Mouse (Mus musculus) kidney, adult 2 months (tissue): ENCODE data around the gene Mfap5. TPM values are rescaled to one million over a fixed set of nuclear protein-coding genes. Genes with fewer than 3 reads are reported as not detected.
A peak's percentile ranks its signal among the peaks of the same experiment; 100 is the strongest.
"Not testable (repeated sequence)": the region's sequence is repeated elsewhere in the genome, so short reads cannot be mapped to it uniquely, and the experiment has no call there.

Source experiments
- DNase-seq: peaks from one replicate; pipeline ENCODE4 v3.0.0; 2021
- H3K27ac ChIP-seq: fragments of 200-500 bp; 2 replicates; pipeline ENCODE4 v1.5.1; 2012; ENCODE audit warnings: low read depth, low read length, control low read depth, inconsistent platforms; ENCODE audit not compliant: insufficient read depth
- H3K27me3 ChIP-seq: fragments of 200-500 bp; replicated peaks from 2 replicates; pipeline ENCODE4 v1.6.1; 2012; ENCODE audit warnings: mild to moderate bottlenecking, moderate library complexity, low read length, inconsistent platforms; ENCODE audit not compliant: control insufficient read depth, insufficient read depth
- H3K36me3 ChIP-seq: fragments of 200-500 bp; 2 replicates; pipeline ENCODE4 v1.6.1; 2012; ENCODE audit warnings: mild to moderate bottlenecking, moderate library complexity, low read length, inconsistent platforms; ENCODE audit not compliant: control insufficient read depth, insufficient read depth
- H3K4me1 ChIP-seq: fragments of 200-500 bp; 2 replicates; pipeline ENCODE4 v1.6.1; 2011; ENCODE audit warnings: low read length; ENCODE audit not compliant: control insufficient read depth, insufficient read depth
- H3K4me3 ChIP-seq: fragments of 200-500 bp; 2 replicates; pipeline ENCODE4 v1.5.1; 2011; ENCODE audit warnings: mild to moderate bottlenecking, low read depth, low read length, control low read depth; ENCODE audit not compliant: insufficient read depth
- CTCF ChIP-seq: fragments of 200-500 bp; conservative IDR thresholded peaks from 2 replicates; pipeline ENCODE4 v1.5.1; 2011; ENCODE audit warnings: low read depth, mild to moderate bottlenecking, control low read depth, low read length, moderate library complexity, mixed read lengths; ENCODE audit not compliant: insufficient read depth, insufficient read length
- POLR2A ChIP-seq: fragments of 200-500 bp; IDR thresholded peaks from one replicate; pipeline ENCODE4 v1.6.1; 2011; ENCODE audit warnings: low read depth, low read length, control low read depth
- WGBS: fragments of 180-500 bp; shearing (Covaris S2); methylation state at CpG from one replicate; pipeline ENCODE4 v1.1.7; 2018; 5-methylcytosine and 5-hydroxymethylcytosine counted together
- polyA plus RNA-seq: library from polyadenylated mRNA; depleted of rRNA; stranded (reverse); fragments of >200 nt; gene quantifications from 2 replicates; pipeline ENCODE4 v1.2.3, GENCODE M21; 2012

Mfap5 gene
- polyA plus RNA-seq, 1 experiment: 16.8 TPM

GRCm38 (mm10) chr6:122532883-122533302, 27.2 kb downstream of the Mfap5 start:
- H3K27ac ChIP-seq: no peak overlapping the region
- no peaks in the 10 kb centered on the region for H3K36me3 ChIP-seq
- 2% methylated on average over 4 of the region's 4 CpGs for WGBS
- H3K4me1 ChIP-seq: peaks cover 3% of the 10 kb centered on the region; the same call in 1 of the 2 replicates
- H3K4me3 ChIP-seq: no peak overlapping the region
- peak; percentile 95 for DNase-seq
- H3K27me3 ChIP-seq: no peaks in the 10 kb centered on the region
- TF ChIP-seq CTCF (no peak), POLR2A (no peak)

- TF ChIP-seq CTCF (no peak), POLR2A (no peak)
- H3K36me3 ChIP-seq: no peaks in the 10 kb centered on the region
- H3K27me3 ChIP-seq: no peaks in the 10 kb centered on the region
- 18% methylated on average over 3 of the region's 3 CpGs for WGBS
- no peak overlapping the region for H3K4me3 ChIP-seq
- H3K27ac ChIP-seq: peak overlapping the region; percentile 72; the same call in 1 of the 2 replicates
- DNase-seq: peak; percentile 46
- H3K4me1 ChIP-seq: peaks cover 3% of the 10 kb centered on the region; the same call in 1 of the 2 replicates
Measured at GRCm38 (mm10) chr6:122534032-122534431, 28.4 kb downstream of the Mfap5 start.

- H3K36me3 ChIP-seq: no peaks in the 10 kb centered on the region
- TF ChIP-seq POLR2A (no peak), CTCF (no peak)
- H3K27ac ChIP-seq: no peak overlapping the region
- no peak for DNase-seq
- H3K4me1 ChIP-seq: no peaks in the 10 kb centered on the region
- no peak overlapping the region for H3K4me3 ChIP-seq
- H3K27me3 ChIP-seq: no peaks in the 10 kb centered on the region
- WGBS: 90% methylated on average over 9 of the region's 9 CpGs
Measured at GRCm38 (mm10) chr6:122539564-122539963, 33.9 kb downstream of the Mfap5 start.

GRCm38 (mm10) chr6:122542459-122542858, 36.8 kb downstream of the Mfap5 start:
- not testable (repeated sequence) for H3K4me1 ChIP-seq, H3K27me3 ChIP-seq, H3K4me3 ChIP-seq, H3K36me3 ChIP-seq, H3K27ac ChIP-seq, DNase-seq
- 81% methylated on average over 5 of the region's 5 CpGs for WGBS

- DNase-seq: no peak
- TF ChIP-seq CTCF (no peak), POLR2A (no peak)
- Histone ChIP-seq H3K4me3 (no peak overlapping the region), H3K4me1 (no peaks in the 10 kb centered on the region), H3K27ac (no peak overlapping the region), H3K36me3 (no peaks in the 10 kb centered on the region), H3K27me3 (no peaks in the 10 kb centered on the region)
- WGBS: 87% methylated on average over 5 of the region's 5 CpGs
Measured at GRCm38 (mm10) chr6:122543574-122543973, 37.9 kb downstream of the Mfap5 start.

GRCm38 (mm10) chr6:122544672-122545071, 39.0 kb downstream of the Mfap5 start:
- H3K27me3 ChIP-seq: no peaks in the 10 kb centered on the region
- no peak for DNase-seq
- no peaks in the 10 kb centered on the region for H3K36me3 ChIP-seq
- no peak overlapping the region for H3K4me3 ChIP-seq
- no peaks in the 10 kb centered on the region for H3K4me1 ChIP-seq
- no peak overlapping the region for H3K27ac ChIP-seq
- no peak for TF ChIP-seq POLR2A
- TF ChIP-seq CTCF: no peak
- WGBS: 94% methylated on average over 1 of the region's 1 CpGs

- DNase-seq: peak; percentile 9
Measured at GRCm38 (mm10) chr6:122545289-122545882, 39.7 kb downstream of the Mfap5 start.

More at GRCm38 (mm10) chr6:122545289-122545882, 39.7 kb downstream of the Mfap5 start:
- Histone ChIP-seq H3K27ac (no peak overlapping the region), H3K4me3 (no peak overlapping the region), H3K27me3 (no peaks in the 10 kb centered on the region), H3K4me1 (no peaks in the 10 kb centered on the region), H3K36me3 (no peaks in the 10 kb centered on the region)
- 61% methylated on average over 9 of the region's 9 CpGs for WGBS
- TF ChIP-seq CTCF (no peak), POLR2A (no peak)
